Mouse (Mus musculus) CD4-positive naive resting alpha-beta T cell, adult 57 days (primary cell): ENCODE measurements around the gene Tspan5. TPM values are rescaled to one million over a fixed set of nuclear protein-coding genes. Genes with fewer than 3 reads are reported as not detected.

ENCODE experiments used
- total RNA-seq: library from RNA; stranded (reverse); gene quantifications from one replicate; pipeline ENCODE4 v1.2.4, GENCODE M21; 2023

The Tspan5 gene
- 11.6 TPM for total RNA-seq

DNA sequence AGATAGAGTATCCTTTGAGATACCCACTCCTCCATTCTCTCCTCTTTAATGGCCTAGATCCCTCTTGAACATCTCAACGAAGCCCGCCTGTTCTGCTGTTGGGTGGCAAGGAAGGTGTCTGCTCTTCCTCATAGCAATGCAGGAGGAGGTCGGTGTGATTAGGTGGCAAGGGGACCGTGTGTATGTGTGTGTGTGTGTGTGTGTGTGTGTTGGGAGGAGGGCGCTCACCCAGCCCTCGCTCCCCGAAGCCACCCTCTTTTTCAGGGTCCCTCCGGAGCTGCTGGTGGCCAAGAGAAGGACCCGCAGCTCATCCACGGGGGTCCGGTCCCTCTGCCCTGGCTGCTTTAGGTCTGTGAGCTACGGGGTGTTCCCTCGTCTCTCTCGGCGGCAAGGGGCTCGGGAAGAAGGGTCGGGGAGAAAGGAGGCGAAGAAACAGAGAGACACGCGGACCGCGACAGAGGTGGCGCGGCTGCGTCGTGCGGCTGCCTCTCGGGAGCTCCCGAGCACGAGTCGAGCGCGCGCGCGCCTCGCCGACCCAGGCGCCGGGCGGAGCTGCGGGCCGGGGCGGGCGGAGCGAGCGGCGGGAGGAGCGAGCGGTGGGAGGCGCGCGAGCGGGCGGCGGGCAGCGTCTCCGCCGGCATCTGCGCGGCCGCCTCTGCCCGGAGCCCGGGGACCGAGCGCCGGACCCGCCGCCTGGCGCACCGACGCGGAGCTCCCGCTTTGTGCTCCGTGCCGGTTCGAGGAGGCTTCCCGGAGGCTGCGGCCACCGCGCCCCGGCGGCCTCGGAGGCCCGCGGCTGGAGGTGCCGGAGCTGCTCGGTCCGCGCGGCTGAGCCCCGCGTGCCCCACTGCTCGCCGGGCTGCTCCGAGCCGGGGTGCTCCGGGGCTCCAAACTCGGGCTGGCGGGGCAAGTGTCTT is at the start of gene Tspan5:
Tspan5 (plus strand) TSS at position 547 of the 917 bp plus-strand sequence.

Other genes with a start within 250 kb of the Tspan5 start
- 66.6 TPM for gene Eif4e, start 216.0 kb upstream of the Tspan5 start, total RNA-seq